Mouse (Mus musculus) lung, postnatal 0 days (tissue): Measurements from ENCODE around the gene Kctd20. TPM values are rescaled to one million over a fixed set of nuclear protein-coding genes. Genes with fewer than 3 reads are reported as not detected.
A peak's percentile ranks its signal among the peaks of the same experiment; 100 is the strongest.

Source experiments
- ATAC-seq: fragments of 200-750 bp; cut with Nextera tagmentation; 2 replicates; pipeline ENCODE4 v1.8.0; 2017; ENCODE audit warnings: moderate library complexity
- DNase-seq: peaks from one replicate; pipeline ENCODE4 v3.0.0-alpha.2; 2016; ENCODE audit warnings: low spot score
- H3K27ac ChIP-seq: fragments of 300-500 bp; sonication (generic); 2 replicates; pipeline ENCODE4 v1.5.1; 2014; ENCODE audit warnings: antibody characterized with exemption, mild to moderate bottlenecking, low read length, mixed read lengths
- H3K27me3 ChIP-seq: fragments of 300-500 bp; sonication (generic); replicated peaks from 2 replicates; pipeline ENCODE4 v1.6.1; 2014; ENCODE audit warnings: low read length, mixed read lengths; ENCODE audit not compliant: insufficient read depth
- H3K36me3 ChIP-seq: fragments of 300-500 bp; sonication (generic); 2 replicates; pipeline ENCODE4 v1.6.1; 2014; ENCODE audit warnings: low read length, mixed read lengths; ENCODE audit not compliant: insufficient read depth
- H3K4me1 ChIP-seq: fragments of 300-500 bp; sonication (generic); 2 replicates; pipeline ENCODE4 v1.6.1; 2014; ENCODE audit warnings: antibody characterized with exemption, low read depth, low read length, mixed read lengths; ENCODE audit not compliant: insufficient read depth
- H3K4me2 ChIP-seq: fragments of 300-500 bp; sonication (generic); replicated peaks from 2 replicates; pipeline ENCODE4 v1.6.1; 2014; ENCODE audit warnings: low read depth, mild to moderate bottlenecking, low read length, moderate library complexity, mixed read lengths
- H3K4me3 ChIP-seq: fragments of 300-500 bp; sonication (generic); 2 replicates; pipeline ENCODE4 v1.5.1; 2014; ENCODE audit warnings: low read depth, low read length
- H3K9ac ChIP-seq: fragments of 300-500 bp; sonication (generic); replicated peaks from 2 replicates; pipeline ENCODE4 v1.6.1; 2014; ENCODE audit warnings: low read depth, mild to moderate bottlenecking
- H3K9me3 ChIP-seq: fragments of 300-500 bp; sonication (generic); 2 replicates; pipeline ENCODE4 v1.6.1; 2016; ENCODE audit warnings: low read length, mixed read lengths
- CTCF ChIP-seq: IDR thresholded peaks from 2 replicates; pipeline ENCODE4 v1.5.1; 2016; ENCODE audit warnings: antibody characterized with exemption, mild to moderate bottlenecking
- EP300 ChIP-seq: IDR thresholded peaks from 2 replicates; pipeline ENCODE4 v1.6.1; 2016; ENCODE audit warnings: antibody characterized with exemption, mild to moderate bottlenecking, control low read depth
- WGBS: fragments of 180-500 bp; shearing (Covaris S2); extraction: QIAGEN DNeasy Blood & Tissue Kit; methylation state at CpG from one replicate; pipeline ENCODE4 v1.1.7; 2014; 5-methylcytosine and 5-hydroxymethylcytosine counted together
- polyA plus RNA-seq: library from polyadenylated mRNA; unstranded; fragments of >200 nt; fragmentation: Nextera tagmentation; extraction: Ambion mirVana; gene quantifications from 2 replicates; pipeline ENCODE4 v1.2.1, GENCODE M21; 2015

Gene Kctd20
- polyA plus RNA-seq, 1 experiment from 2014 or later, result 44.3 TPM

GRCm38 (mm10) chr17:28922096-28922495 is 29.7 kb upstream of the Kctd20 start:
- no peak for TF ChIP-seq EP300
- no peak for TF ChIP-seq CTCF
- DNase-seq (no peak), ATAC-seq (no peak)
- H3K9ac ChIP-seq, result no peak overlapping the region
- H3K4me1 ChIP-seq, result no peaks in the 10 kb centered on the region
- WGBS, result 42% methylated on average over 6 of the region's 6 CpGs
- no peaks in the 10 kb centered on the region for H3K27me3 ChIP-seq
- H3K36me3 ChIP-seq, result no peaks in the 10 kb centered on the region
- H3K27ac ChIP-seq, result no peak overlapping the region
- no peak overlapping the region for H3K4me3 ChIP-seq
- no peak overlapping the region for H3K4me2 ChIP-seq
- no peaks in the 10 kb centered on the region for H3K9me3 ChIP-seq

GRCm38 (mm10) chr17:28924957-28925595 is 26.7 kb upstream of the Kctd20 start:
- Histone ChIP-seq H3K4me3 (no peak overlapping the region), H3K27me3 (no peaks in the 10 kb centered on the region), H3K9ac (no peak overlapping the region), H3K9me3 (no peaks in the 10 kb centered on the region), H3K27ac (no peak overlapping the region), H3K4me1 (no peaks in the 10 kb centered on the region), H3K4me2 (no peak overlapping the region), H3K36me3 (no peaks in the 10 kb centered on the region)
- TF ChIP-seq EP300 (no peak), CTCF (no peak)
- 84% methylated on average over 8 of the region's 8 CpGs for WGBS
- ATAC-seq (no peak), DNase-seq (no peak)

- WGBS, result 10% methylated on average over 13 of the region's 13 CpGs
- Histone ChIP-seq H3K27ac (no peak overlapping the region), H3K4me3 (no peak overlapping the region), H3K4me2 (no peak overlapping the region), H3K9me3 (no peaks in the 10 kb centered on the region), H3K9ac (no peak overlapping the region), H3K36me3 (no peaks in the 10 kb centered on the region), H3K27me3 (no peaks in the 10 kb centered on the region), H3K4me1 (no peaks in the 10 kb centered on the region)
- DNase-seq, result peak; percentile 76
- TF ChIP-seq CTCF (peak; percentile 94), EP300 (no peak)
- ATAC-seq, result no peak
Observed at GRCm38 (mm10) chr17:28926380-28926779, 25.4 kb upstream of the Kctd20 start.

- peak; percentile 86 for DNase-seq
- H3K27me3 ChIP-seq, result no peaks in the 10 kb centered on the region
- H3K4me1 ChIP-seq, result no peaks in the 10 kb centered on the region
- H3K27ac ChIP-seq, result no peak overlapping the region
- H3K36me3 ChIP-seq, result no peaks in the 10 kb centered on the region
- 37% methylated on average over 15 of the region's 15 CpGs for WGBS
- H3K9ac ChIP-seq, result no peak overlapping the region
- no peak overlapping the region for H3K4me3 ChIP-seq
- TF ChIP-seq CTCF, result peak; percentile 90
- TF ChIP-seq EP300, result no peak
- no peak overlapping the region for H3K4me2 ChIP-seq
- ATAC-seq, result peak; percentile 16; the same call in 1 of the 2 replicates
- H3K9me3 ChIP-seq, result no peaks in the 10 kb centered on the region
Observed at GRCm38 (mm10) chr17:28926866-28927635, 24.7 kb upstream of the Kctd20 start.

- peak; percentile 42 for DNase-seq
- no peaks in the 10 kb centered on the region for H3K9me3 ChIP-seq
- no peaks in the 10 kb centered on the region for H3K36me3 ChIP-seq
- no peak overlapping the region for H3K4me2 ChIP-seq
- H3K9ac ChIP-seq, result no peak overlapping the region
- 59% methylated on average over 9 of the region's 9 CpGs for WGBS
- TF ChIP-seq CTCF, result no peak
- no peak for TF ChIP-seq EP300
- H3K27me3 ChIP-seq, result no peaks in the 10 kb centered on the region
- ATAC-seq, result no peak
- no peak overlapping the region for H3K4me3 ChIP-seq
- no peaks in the 10 kb centered on the region for H3K4me1 ChIP-seq
- H3K27ac ChIP-seq, result no peak overlapping the region
Observed at GRCm38 (mm10) chr17:28928004-28928403, 23.7 kb upstream of the Kctd20 start.

GRCm38 (mm10) chr17:28929369-28929768 is 22.4 kb upstream of the Kctd20 start:
- H3K9me3 ChIP-seq, result no peaks in the 10 kb centered on the region
- TF ChIP-seq EP300, result no peak
- no peak for TF ChIP-seq CTCF
- H3K4me2 ChIP-seq, result no peak overlapping the region
- no peak overlapping the region for H3K4me3 ChIP-seq
- no peak overlapping the region for H3K9ac ChIP-seq
- H3K27ac ChIP-seq, result no peak overlapping the region
- H3K27me3 ChIP-seq, result no peaks in the 10 kb centered on the region
- ATAC-seq (no peak), DNase-seq (no peak)
- H3K4me1 ChIP-seq, result no peaks in the 10 kb centered on the region
- 84% methylated on average over 4 of the region's 4 CpGs for WGBS
- H3K36me3 ChIP-seq, result no peaks in the 10 kb centered on the region
